Mouse (Mus musculus): ENCODE results near the gene Mcpt9.
"Not testable (repeated sequence)": the region's sequence is repeated elsewhere in the genome, so short reads cannot be mapped to it uniquely, and the experiment has no call there.

The Mcpt9 gene

GRCm38 (mm10) chr14:56030395-56030794, at the start of gene Mcpt9:
Gene Mcpt9 (minus strand): TSS chr14:56030495.
- not testable (repeated sequence) for DNase-seq (ENCODE audit: low spot score)

DNA sequence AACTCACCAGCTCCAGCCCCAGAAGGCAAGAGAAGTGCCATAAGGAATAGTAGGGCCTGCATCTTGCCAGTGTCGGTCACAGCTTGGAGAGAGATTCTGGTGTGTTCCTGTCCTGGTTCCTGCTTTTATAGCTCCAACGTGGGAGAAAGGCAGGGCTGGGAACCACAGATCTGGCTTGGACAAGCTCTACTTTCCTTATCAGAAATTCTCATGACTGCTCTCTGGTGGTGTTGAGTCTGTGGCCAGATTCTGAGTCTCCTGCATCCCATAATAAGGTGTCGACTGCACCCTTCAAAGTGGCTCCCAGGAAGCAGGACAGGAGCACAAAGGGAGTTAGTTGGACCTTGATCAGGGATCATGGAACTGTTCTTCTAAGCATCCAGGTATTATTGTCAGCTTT, 31.9 kb upstream of the Mcpt9 start, which contains the start of gene Mcpt4:
Gene Mcpt4, minus strand, starts transcription at position 101 of the 400 bp plus-strand sequence.
- DNase-seq (ENCODE audit: low spot score): not testable (repeated sequence)

GRCm38 (mm10) chr14:56057722-56058121, 27.4 kb upstream of the Mcpt9 start:
- DNase-seq (ENCODE audit: low spot score): no peak

- DNase-seq (ENCODE audit: low spot score): no peak
Observed at GRCm38 (mm10) chr14:56055408-56055807, 25.1 kb upstream of the Mcpt9 start.

- not testable (repeated sequence) for DNase-seq (ENCODE audit: low spot score)
Observed at GRCm38 (mm10) chr14:56041792-56042191, 11.5 kb upstream of the Mcpt9 start, which contains the start of gene Mcpt2. Gene Mcpt2 (plus strand): TSS chr14:56042041.

DNA sequence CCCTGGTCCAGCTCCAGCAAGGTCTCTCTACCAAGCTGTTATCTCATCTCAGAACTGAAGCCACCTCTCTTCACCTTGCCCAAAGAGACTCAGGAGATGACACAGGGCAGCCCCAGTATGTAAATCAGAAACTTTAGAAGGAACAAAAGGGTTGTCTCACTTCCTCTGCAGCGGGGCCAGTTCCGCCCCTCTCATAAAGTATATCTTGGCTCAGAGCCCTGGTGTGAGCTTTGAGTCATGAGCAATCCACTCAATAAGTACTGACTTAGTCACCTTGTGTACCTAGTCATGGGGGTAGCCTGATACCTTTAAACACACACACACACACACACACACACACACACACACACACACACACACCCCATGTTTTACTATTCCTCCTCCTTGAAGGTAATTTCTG, 4.1 kb upstream of the Mcpt9 start:
- no peak for DNase-seq (ENCODE audit: low spot score)

DNA sequence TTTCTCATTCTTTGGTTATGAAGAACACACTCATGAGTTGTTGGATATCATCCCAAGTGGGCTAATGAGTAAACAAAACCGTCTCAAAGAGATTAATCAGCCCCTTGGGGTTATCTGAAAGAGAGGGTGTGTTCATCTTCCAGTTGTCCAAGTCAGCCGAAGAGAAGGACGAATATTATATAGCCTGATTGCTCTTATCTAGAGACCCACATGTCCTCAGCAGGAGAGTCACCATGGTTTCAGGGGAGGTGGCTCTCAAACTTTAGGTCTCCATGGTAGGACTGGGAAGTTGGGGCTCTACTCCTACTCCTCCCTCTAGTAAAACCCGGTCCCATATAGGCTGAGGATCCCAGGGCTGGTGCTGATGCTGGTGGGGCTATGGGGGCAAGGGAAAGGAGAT, 9.0 kb downstream of the Mcpt9 start:
- DNase-seq (ENCODE audit: low spot score): peak; percentile 73

GRCm38 (mm10) chr14:56019446-56019845, 10.8 kb downstream of the Mcpt9 start:
- DNase-seq (ENCODE audit: low spot score): no peak

GRCm38 (mm10) chr14:56017671-56018070, 12.6 kb downstream of the Mcpt9 start, which contains the start of gene Mcpt1:
Gene Mcpt1 (plus strand): TSS chr14:56017971.
- not testable (repeated sequence) for DNase-seq (ENCODE audit: low spot score)

DNA sequence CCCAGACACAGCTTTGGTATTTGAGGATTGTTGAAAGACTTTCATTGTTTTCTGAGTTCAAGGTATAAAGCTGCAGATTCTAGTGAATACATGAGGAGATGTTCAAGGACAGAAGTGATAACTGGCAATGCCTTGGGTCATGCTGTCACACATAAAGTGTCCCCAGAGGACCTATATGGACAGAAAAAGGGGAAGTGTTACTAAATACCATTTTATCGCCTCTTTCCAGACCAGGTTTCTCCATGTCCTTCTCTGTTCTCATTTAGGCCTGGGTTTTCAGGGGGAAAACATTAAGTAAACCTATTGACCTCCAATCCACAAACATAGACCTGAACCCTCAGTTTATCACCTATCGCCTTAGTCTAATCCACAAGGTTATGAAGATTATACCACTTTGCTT, 16.4 kb downstream of the Mcpt9 start:
- DNase-seq (ENCODE audit: low spot score): no peak

DNA sequence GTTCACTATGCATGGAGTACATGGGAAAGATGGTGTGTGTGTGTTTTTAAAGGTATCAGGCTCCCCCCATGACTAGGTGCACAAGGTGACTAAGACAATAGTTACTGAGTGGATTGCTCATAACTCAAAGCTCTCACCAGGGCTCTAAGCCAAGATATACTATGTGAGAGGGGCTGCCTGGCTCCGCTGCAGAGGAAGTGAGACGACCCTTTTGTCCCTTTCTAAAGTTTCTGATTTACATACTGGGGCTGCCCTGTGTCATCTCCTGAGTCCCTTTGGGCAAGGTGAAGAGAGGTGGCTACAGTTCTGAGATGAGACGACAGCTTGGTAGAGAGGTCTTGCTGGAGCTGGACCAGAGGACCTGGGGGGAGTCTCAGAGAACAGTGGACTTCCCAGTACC, 17.1 kb downstream of the Mcpt9 start:
- no peak for DNase-seq (ENCODE audit: low spot score)

DNA sequence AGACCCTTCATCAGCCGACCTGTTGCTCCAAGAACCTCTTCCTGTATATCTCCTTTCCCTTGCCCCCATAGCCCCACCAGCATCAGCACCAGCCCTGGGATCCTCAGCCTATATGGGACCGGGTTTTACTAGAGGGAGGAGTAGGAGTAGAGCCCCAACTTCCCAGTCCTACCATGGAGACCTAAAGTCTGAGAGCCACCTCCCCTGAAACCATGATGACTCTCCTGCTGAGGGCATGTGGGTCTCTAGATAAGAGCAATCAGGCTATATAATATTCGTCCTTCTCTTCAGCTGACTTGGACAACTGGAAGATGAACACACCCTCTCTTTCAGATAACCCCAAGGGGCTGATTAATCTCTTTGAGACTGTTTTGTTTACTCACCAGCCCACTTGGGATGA, 42.8 kb downstream of the Mcpt9 start:
- DNase-seq (ENCODE audit: low spot score): peak; percentile 2
